Mouse (Mus musculus): ENCODE results near the gene Myo10. TPM values are rescaled to one million over a fixed set of nuclear protein-coding genes. Genes with fewer than 3 reads are reported as not detected.

Gene Myo10
- polyA plus RNA-seq, 1 experiment = 45.4 TPM

- TF ChIP-seq POLR2A (IDR thresholded peaks at IDR 0.05; ENCODE audit: low read depth, low read length) = no peak
- TF ChIP-seq CTCF (conservative IDR thresholded peaks at IDR 0.05; ENCODE audit: insufficient read depth, insufficient read length, low read depth, low read length) = no peak
- H3K27me3 ChIP-seq (replicated peaks; ENCODE audit: control insufficient read depth, insufficient read depth, low read length) = no peaks in the 10 kb centered on the region
- H3K36me3 ChIP-seq (ENCODE audit: control insufficient read depth, insufficient read depth, low read length) = no peaks in the 10 kb centered on the region
- H3K4me3 ChIP-seq (ENCODE audit: insufficient read depth, low read depth, low read length) = no peak overlapping the region
- peak overlapping the region; percentile 55 for H3K27ac ChIP-seq (ENCODE audit: insufficient read depth, low read depth, low read length)
- peak; percentile 94 for DNase-seq
- peaks cover 70% of the 10 kb centered on the region for H3K4me1 ChIP-seq (ENCODE audit: control insufficient read depth, insufficient read depth, low read length)
- 15% methylated on average over 9 of the region's 9 CpGs for WGBS
Measured at GRCm38 (mm10) chr15:25637727-25638126, 15.4 kb downstream of the Myo10 start.

GRCm38 (mm10) chr15:25639217-25639616 lies 16.9 kb downstream of the Myo10 start:
- TF ChIP-seq POLR2A (IDR thresholded peaks at IDR 0.05; ENCODE audit: low read depth, low read length) (no peak), CTCF (conservative IDR thresholded peaks at IDR 0.05; ENCODE audit: insufficient read depth, insufficient read length, low read depth, low read length) (no peak)
- Histone ChIP-seq H3K4me1 (ENCODE audit: control insufficient read depth, insufficient read depth, low read length) (peaks cover 63% of the 10 kb centered on the region), H3K27ac (ENCODE audit: insufficient read depth, low read depth, low read length) (0 out of 2 replicates have a peak overlapping the region, but pooled peaks have one; percentile 6), H3K36me3 (ENCODE audit: control insufficient read depth, insufficient read depth, low read length) (no peaks in the 10 kb centered on the region), H3K4me3 (ENCODE audit: insufficient read depth, low read depth, low read length) (no peak overlapping the region), H3K27me3 (replicated peaks; ENCODE audit: control insufficient read depth, insufficient read depth, low read length) (no peaks in the 10 kb centered on the region)
- 34% methylated on average over 5 of the region's 5 CpGs for WGBS
- peak; percentile 56 for DNase-seq

GRCm38 (mm10) chr15:25640840-25641752 lies 18.8 kb downstream of the Myo10 start:
- Histone ChIP-seq H3K27me3 (replicated peaks; ENCODE audit: control insufficient read depth, insufficient read depth, low read length) (no peaks in the 10 kb centered on the region), H3K27ac (ENCODE audit: insufficient read depth, low read depth, low read length) (peak overlapping the region; percentile 84), H3K4me1 (ENCODE audit: control insufficient read depth, insufficient read depth, low read length) (peaks cover 52% of the 10 kb centered on the region), H3K4me3 (ENCODE audit: insufficient read depth, low read depth, low read length) (no peak overlapping the region), H3K36me3 (ENCODE audit: control insufficient read depth, insufficient read depth, low read length) (no peaks in the 10 kb centered on the region)
- WGBS = 40% methylated on average over 12 of the region's 12 CpGs
- peak; percentile 94 for DNase-seq
- TF ChIP-seq POLR2A (IDR thresholded peaks at IDR 0.05; ENCODE audit: low read depth, low read length) (no peak), CTCF (conservative IDR thresholded peaks at IDR 0.05; ENCODE audit: insufficient read depth, insufficient read length, low read depth, low read length) (no peak)

- H3K27ac ChIP-seq (ENCODE audit: insufficient read depth, low read depth, low read length) = peak overlapping the region; percentile 84
- no peak overlapping the region for H3K4me3 ChIP-seq (ENCODE audit: insufficient read depth, low read depth, low read length)
- WGBS = 25% methylated on average over 9 of the region's 9 CpGs
- H3K4me1 ChIP-seq (ENCODE audit: control insufficient read depth, insufficient read depth, low read length) = peaks cover 51% of the 10 kb centered on the region
- no peaks in the 10 kb centered on the region for H3K36me3 ChIP-seq (ENCODE audit: control insufficient read depth, insufficient read depth, low read length)
- TF ChIP-seq POLR2A (IDR thresholded peaks at IDR 0.05; ENCODE audit: low read depth, low read length) (no peak), CTCF (conservative IDR thresholded peaks at IDR 0.05; ENCODE audit: insufficient read depth, insufficient read length, low read depth, low read length) (no peak)
- no peaks in the 10 kb centered on the region for H3K27me3 ChIP-seq (replicated peaks; ENCODE audit: control insufficient read depth, insufficient read depth, low read length)
- peak; percentile 68 for DNase-seq
Measured at GRCm38 (mm10) chr15:25642214-25643058, 20.1 kb downstream of the Myo10 start.

- peaks cover 38% of the 10 kb centered on the region for H3K4me1 ChIP-seq (ENCODE audit: control insufficient read depth, insufficient read depth, low read length)
Measured at GRCm38 (mm10) chr15:25645862-25646261, 23.5 kb downstream of the Myo10 start.

GRCm38 (mm10) chr15:25648287-25648686 lies 26.0 kb downstream of the Myo10 start:
- Histone ChIP-seq H3K27me3 (replicated peaks; ENCODE audit: control insufficient read depth, insufficient read depth, low read length) (no peaks in the 10 kb centered on the region), H3K36me3 (ENCODE audit: control insufficient read depth, insufficient read depth, low read length) (no peaks in the 10 kb centered on the region), H3K4me1 (ENCODE audit: control insufficient read depth, insufficient read depth, low read length) (peaks cover 22% of the 10 kb centered on the region), H3K27ac (ENCODE audit: insufficient read depth, low read depth, low read length) (no peak overlapping the region), H3K4me3 (ENCODE audit: insufficient read depth, low read depth, low read length) (no peak overlapping the region)
- WGBS = 85% methylated on average over 2 of the region's 2 CpGs
- TF ChIP-seq CTCF (conservative IDR thresholded peaks at IDR 0.05; ENCODE audit: insufficient read depth, insufficient read length, low read depth, low read length) (no peak), POLR2A (IDR thresholded peaks at IDR 0.05; ENCODE audit: low read depth, low read length) (no peak)
- DNase-seq = no peak

More at GRCm38 (mm10) chr15:25645862-25646261, 23.5 kb downstream of the Myo10 start:
- Histone ChIP-seq H3K27me3 (replicated peaks; ENCODE audit: control insufficient read depth, insufficient read depth, low read length) (no peaks in the 10 kb centered on the region), H3K4me3 (ENCODE audit: insufficient read depth, low read depth, low read length) (no peak overlapping the region), H3K36me3 (ENCODE audit: control insufficient read depth, insufficient read depth, low read length) (no peaks in the 10 kb centered on the region), H3K27ac (ENCODE audit: insufficient read depth, low read depth, low read length) (no peak overlapping the region)
- TF ChIP-seq POLR2A (IDR thresholded peaks at IDR 0.05; ENCODE audit: low read depth, low read length) = no peak
- TF ChIP-seq CTCF (conservative IDR thresholded peaks at IDR 0.05; ENCODE audit: insufficient read depth, insufficient read length, low read depth, low read length) = no peak
- no peak for DNase-seq
- 70% methylated on average over 4 of the region's 4 CpGs for WGBS

All from kidney, adult 2 months (tissue).